Mouse (Mus musculus): Measurements from ENCODE around the gene Creb5.

Gene Creb5

DNA sequence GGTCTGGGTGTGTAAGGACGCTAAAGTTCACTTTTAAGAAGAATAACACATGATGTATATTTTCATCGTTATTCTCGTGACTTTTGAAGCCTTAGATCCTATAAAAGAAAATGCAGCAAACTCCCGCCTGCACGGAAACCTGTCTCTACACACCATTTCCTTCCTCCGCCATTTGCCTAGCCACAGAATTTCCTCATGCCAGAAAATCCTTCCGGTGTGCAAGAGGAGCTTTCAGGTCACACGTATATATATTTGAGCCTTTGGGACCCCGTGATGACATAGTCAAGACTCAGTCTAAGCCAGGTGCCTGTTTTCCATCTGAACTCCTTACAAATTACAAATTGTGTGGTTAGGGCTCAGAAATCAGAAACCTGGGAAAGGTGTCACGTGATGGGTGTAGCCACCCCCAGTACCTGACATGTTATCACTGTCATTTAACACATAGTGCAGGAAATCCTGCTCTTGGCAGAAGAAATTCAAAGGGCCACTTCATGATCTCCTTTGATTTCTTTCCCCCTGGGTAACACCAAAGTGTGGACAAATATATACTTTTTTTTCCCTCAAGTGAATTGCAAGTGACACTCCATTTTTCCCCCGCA, 158.9 kb downstream of the Creb5 start:
- CTCF ChIA-PET: no interaction called here

DNA sequence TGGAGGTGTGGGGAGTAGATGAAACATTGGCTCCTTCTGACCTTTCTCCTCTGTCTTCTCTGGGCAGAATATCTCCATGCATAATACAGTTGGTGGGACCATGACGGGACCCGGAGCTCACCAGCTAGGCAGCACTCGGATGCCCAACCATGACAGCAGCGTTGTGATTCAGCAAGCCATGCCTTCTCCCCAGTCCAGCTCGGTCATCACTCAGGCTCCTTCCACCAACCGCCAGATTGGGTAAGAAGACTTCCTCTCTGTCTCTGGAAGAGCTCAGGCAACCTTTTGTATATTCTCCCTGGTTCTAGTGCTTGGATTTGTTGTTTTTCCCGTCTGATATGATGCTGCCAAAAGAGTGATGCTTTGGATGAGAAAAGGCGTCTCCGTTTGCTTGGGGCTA, 160.4 kb downstream of the Creb5 start:
- CTCF ChIA-PET: no interaction called here

DNA sequence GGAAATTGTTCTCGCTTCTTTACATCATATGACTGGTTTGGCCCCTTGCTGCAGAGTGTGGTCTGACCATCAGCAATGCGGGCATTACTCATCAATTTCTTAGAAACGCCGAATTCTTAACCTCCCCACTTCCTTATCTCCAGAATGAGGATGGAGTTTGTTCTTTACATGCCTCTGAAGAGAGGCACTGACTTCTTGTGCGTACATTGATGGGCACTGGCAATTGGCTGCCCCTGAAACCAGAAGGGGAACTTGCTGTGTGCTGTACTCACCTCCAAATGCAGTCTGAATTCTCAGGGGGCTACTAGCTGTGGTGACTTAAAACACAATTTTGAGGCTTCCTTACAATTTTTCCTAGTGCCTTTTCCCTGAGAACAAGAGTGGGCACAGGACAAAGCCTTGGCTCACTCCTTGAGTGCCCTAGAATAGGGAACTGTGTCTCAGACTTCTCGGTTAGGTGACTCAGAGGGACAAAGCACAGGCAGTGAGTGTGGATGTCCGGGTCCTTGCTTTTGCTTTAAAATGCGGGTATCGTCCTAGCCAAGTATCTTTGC, 161.3 kb downstream of the Creb5 start:
- CTCF ChIA-PET: no interaction called here

DNA sequence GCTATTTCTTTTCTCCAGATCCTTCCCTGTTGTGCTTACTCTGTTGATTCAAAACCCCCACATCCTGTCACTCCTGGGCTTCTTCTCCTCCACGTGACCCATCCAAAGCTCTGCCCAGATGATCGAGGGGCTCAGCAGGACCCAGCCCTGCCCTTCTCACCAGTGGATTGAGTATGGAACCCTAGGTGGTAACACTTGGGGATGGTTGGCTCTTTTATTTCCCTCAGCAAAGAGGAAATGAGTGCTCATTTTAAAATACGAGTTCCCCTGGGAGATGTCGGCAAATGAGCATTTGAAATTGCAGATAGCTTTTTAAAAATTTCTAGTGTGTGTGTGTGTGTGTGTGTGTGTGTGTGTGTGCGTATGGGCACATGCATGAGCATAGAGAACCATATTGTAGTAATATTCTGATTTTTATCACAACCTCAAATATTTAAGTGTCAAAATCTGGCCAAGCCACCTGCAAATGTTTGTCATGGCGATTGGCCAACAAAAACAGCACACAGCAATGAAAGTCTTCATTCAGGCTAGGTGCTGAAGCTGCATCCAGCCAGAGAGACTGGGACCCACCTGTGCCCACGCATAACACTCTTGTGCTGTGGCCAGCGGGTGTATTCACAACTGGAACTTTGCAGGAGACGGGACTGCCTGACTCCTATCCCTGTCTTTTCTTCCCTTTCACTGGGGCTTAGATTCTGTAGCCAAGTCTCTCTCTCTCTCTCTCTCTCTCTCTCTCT, 162.5 kb downstream of the Creb5 start:
- CTCF ChIA-PET: no interaction called here

DNA sequence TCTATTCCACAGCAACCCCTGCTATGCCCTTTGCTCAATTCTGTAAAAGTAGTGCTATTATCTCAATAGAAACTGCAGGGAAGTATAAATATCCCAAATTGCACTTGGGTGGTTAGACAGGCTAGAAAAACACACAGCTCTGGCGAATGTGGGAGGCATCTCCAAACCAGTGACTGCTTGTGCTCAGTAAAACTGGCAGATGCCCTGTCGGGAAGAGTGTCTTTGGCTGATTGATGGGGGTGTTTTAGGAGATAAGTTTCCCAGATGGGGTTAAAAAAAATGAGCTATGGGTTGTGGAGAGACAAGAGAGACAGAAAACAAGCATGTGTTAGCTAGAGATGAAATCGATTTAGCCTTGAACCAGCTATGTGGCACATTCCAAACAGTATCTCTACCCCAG, 163.4 kb downstream of the Creb5 start:
- CTCF ChIA-PET: no interaction called here

DNA sequence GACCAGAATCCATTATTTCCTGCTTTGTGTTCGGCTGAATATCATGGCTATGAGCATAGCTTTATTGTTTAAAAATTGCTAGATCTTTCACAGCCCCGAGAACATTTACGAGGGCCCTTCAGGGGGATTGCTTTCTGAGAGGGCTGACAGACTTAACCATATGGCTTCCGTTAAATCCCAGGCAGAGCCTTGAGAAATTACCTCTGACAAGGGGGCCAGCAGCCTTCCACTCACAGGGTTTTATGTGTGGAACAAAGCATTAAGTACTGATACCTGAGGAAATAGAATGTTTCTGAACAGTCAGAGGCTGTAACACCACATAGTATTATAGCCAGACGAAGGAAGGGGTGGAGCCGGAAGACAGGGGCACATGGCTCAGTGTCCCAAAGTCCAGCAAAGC, 165.2 kb downstream of the Creb5 start:
- CTCF ChIA-PET: no interaction called here

DNA sequence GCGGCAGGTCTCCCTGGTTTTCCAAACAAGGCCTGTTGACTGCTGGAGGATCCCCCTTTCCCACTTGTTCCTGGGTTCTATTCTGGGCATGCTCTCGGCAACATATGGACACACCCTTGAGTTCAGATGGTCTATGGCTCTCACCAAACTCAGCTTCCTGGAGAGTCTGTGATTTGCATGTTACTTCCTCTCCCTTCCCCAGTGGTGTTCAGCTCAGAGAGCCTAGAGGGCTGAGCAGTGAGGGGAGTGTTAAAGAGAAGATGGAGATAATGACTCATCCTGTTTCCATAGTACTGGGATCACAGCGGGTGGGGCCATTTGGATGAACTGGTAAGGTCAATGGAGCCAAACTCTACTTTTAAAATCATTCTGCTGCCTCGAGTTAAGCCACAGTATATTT, 168.4 kb downstream of the Creb5 start:
- CTCF ChIA-PET: no interaction called here

DNA sequence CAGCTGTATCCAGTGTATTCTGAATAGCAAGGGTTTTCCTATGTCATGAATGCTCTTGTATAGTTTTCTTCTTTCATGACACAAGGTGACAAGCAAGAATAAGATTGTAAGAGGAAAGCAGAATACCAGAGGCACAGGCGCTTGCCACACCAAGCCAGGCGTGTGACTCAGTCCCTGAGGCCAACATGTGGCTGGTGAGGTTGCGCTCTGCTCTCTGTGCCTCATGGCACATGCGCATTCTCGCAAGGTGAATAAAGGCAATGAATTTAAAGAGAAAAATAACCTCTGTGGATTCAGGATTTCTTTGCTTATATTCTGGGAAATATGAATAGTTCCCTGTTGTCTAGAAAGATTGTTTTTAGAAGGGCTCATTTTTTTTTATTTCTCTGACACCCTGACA, 169.0 kb downstream of the Creb5 start:
- CTCF ChIA-PET: no interaction called here

DNA sequence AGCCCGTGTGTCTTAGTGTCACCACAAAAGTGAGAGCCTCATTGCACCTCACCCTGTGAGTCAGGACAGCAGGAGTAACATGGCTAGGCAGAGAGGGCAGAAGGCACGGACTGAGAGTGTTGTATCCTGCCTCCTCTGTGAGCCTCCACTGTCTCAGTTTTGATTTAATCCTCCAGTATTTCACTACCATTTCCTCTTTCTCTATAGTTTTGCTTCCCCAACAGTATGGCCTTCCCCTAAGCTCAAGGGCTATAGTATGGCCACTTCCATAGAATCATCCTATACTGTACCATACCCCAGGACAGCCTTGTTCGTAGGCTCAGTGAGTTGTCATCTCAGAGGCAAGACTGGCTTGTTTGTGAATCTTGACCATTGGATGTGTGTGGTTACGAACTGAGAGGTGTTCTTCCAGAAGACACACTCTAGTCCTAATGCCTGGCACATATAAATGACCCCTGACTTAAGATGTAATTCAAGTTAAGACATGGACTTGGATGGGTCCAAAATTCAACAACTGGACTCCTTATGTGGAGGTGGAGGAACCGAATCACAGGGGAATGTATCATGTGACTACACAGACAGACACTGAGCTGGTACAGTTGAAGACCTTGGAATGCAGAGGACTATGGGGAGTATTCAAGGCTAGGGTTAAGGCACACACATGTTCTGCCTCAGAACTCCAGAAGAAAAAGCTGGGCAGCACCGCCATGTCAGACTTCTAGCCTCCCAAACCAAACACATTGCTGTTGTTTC, 173.1 kb downstream of the Creb5 start:
- CTCF ChIA-PET: no interaction called here

DNA sequence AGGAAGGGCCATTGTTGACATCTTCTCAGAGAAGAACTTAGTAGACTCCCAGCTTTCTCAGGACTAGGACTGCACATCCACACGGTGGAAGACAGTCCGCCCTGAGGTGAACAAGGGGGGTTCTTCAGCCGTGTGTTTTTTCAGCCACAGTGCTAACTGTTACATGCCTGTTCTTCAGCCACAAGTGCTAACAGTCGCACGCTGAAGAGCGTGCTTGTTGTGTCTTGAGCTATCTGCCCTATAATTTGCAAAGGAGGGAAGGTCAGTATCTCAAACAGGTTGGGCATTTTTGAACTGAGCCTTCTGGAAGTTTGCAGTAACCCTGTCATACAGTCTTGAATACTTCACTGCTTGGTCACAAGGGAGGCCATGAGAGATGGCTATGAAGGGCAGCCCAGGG, 174.0 kb downstream of the Creb5 start:
- CTCF ChIA-PET: interaction anchor here (0.6 kb wide), 1 partner anchor 272 kb away, joined by 10 read pairs; no protein-coding TSS in a partner anchor

DNA sequence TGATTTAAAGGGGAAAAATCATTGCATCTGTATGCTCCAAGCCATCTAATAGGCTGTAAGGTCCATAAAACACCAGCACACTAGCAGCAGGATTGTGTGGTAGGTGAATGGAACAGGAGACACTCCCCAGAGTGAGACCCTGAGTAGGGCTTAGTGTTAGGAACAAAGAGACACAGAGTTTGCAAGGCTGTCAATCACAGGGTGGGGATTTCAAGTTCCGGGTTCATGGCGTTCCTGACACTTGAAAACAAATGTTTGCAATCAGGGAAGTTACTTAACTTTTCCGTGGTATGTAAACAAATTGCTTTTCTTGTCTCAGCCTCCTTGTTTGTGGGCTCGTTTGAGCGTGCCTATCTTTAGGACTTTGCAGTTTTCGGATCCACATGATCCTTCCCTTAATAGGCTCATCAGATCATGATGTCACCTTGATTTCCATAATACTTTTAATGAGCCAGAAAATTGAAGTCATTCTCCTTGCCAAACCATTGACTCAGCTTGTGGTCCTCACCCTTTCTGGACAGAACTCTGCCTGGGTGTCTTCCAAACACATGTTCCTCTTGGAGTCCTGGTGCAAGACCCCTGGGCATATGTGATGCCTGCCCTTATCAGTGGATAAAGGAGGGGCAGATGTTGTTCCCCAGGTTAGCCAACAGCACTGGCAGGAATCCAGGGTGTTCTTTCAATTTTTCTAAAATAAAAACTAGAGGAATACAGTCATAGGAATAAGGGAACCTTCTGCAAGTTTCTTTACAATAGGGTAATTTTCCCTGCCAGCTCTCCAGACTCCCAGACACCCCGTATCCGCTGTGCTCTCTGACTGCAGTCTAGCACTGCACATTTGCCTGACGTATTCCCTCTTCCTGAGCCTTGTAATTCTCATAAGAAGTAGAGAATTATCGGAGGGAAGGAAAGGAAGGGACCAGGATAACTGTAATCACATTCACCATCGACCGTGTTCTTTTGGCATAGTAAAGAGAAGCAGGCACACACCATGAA, 175.0 kb downstream of the Creb5 start:
- CTCF ChIA-PET: no interaction called here

DNA sequence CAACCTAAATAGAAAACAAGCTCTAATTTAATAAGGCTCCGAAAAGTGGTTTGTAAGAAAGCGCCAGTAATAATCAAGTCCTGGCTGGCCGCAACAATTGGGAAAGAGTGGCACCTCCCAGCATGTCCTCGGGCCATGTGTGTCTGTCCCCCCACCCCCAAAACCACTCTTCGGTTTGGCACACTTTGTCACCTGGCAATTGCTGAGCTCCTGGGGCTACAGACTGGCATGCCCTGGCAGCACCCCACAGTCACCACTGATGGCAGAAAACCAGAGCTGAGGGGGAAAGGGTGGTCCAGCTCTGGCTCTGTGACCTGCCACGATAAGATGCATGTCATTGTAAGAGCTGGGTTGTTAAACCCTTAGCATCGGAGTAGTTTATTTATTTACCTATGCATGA, 175.7 kb downstream of the Creb5 start:
- CTCF ChIA-PET: no interaction called here

DNA sequence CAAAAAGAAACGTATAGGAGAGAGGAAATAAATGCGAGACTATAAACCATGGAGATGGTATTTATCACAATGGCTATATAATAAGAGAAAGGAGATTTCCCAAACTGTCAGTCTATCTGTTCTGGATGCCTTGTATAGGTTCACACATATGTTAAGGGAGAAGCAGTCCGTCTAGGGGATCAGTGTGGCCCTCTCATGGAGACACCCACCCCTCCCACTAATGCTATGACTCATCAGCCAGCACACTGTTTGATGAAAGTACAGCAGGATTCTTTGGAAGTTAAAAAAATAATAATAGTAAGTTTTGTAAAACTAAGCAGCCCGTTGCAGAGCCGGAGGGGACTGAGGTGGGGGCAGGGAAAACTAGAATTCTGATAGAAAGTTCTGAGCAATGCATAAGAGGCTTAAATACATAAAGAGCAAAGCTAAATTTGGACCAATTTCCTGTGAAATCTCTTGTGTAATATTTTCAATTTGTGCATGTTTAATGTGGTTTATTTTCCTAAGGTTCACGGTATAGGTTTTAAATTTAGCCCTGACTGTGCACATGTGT, 176.3 kb downstream of the Creb5 start:
- CTCF ChIA-PET: no interaction called here

DNA sequence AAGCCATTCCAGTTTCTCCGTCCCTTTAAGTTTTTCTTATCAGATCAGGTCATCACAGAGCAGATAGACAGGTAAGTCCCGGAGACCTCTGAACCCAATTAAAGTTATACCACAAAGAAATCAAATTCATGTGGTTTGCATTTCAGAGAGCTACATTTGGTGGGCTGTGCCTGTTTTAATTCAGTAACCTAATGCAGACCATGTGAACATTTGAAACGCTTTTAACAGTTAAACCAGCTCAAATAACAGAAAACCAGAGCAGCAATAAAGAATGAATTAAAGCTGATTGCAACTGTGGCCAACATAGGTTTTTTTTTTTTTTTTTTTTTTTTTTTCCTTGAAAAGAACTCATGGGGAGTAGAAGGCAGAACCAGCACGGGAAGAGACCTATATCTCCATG, 182.1 kb downstream of the Creb5 start:
- CTCF ChIA-PET: no interaction called here

DNA sequence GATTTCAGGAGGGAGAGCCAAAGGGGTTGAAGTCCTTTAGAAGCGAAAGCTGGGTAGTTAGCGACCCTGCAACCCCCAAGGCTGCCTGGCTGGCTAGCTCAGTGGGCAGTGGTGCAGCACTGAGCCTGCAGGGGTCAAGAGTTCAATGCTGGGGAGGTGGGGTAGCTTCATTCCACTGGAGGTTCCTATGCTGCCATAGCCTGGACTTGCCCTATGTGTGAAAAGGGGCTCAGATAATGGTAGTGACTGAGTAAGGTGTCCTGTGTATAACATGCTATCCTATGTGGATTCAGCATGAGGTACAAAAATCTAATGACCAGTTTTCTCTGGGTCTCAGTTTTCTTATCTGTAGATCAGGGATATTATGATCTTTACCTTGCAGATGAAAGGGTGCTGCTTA, 182.6 kb downstream of the Creb5 start:
- CTCF ChIA-PET: no interaction called here

DNA sequence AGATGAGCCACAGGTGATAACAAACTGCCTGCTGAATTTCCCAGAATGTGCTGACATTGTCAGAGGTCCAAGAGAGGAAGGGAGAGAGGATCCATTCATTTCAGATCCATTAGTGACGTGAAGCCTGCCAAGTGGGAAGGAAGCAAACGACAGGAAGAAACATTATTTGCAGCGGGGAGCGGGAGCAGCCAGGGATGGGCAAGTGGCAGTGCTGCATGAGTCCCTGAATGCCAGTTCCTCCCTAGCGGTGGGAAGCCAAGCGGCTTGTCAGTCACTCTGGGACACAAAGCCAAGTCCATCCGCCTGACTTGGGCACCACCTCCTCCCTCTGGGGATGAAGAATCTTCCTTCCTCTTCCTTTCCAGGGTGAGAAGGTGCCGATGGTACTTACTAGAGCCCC, 183.5 kb downstream of the Creb5 start:
- CTCF ChIA-PET: interaction anchor here (0.7 kb wide), 1 partner anchor 1234 kb away, joined by 6 read pairs; no protein-coding TSS in a partner anchor

DNA sequence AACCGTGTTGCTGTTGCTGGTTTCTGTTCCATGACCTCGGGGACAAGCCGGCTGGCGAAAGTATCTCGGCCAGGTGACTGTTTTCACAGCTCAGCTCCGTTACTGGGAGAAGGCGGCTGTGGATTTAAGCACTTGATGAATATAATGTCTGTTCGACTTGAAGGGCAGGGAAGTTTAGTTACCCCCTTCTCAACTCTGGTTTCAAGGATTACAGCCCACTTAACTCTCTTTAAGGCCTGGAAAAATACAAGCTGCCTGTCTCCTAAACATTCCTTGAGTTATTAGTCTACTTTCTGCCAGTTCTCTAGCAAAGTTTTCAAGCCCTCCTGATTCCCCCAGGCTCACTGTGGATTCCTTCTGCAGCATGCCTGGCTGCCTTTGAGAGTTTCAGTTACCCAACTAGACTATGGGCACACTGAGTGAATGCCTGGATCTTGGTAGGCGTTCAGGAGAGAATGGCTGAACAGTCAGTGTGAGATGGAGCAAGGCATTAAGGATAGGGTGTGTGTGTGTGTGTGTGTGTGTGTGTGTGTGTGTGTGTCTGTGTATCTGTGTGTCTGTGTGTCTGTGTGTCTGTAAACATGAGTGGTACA, 184.0 kb downstream of the Creb5 start:
- CTCF ChIA-PET: interaction anchor here (0.7 kb wide), 1 partner anchor 1234 kb away, joined by 6 read pairs; no protein-coding TSS in a partner anchor

DNA sequence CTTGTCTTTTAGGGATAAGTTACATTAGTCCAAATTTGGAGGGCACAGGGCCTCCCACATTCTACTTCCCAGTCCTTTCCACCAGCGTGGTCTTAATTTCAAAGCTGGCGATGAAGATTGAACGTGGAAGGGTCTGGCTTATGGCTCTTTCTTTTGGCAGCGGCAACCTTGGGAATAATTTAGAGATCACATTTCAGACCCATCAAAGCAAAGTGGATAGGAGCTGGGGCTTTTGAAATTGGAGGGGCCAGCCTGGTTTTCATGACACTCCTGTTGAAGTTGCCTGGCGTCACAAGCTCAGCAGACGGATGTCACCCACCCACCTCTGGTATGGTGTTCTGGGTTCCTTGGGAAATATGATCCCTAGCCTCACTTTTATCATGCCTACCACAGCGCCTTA, 185.7 kb downstream of the Creb5 start:
- CTCF ChIA-PET: no interaction called here

DNA sequence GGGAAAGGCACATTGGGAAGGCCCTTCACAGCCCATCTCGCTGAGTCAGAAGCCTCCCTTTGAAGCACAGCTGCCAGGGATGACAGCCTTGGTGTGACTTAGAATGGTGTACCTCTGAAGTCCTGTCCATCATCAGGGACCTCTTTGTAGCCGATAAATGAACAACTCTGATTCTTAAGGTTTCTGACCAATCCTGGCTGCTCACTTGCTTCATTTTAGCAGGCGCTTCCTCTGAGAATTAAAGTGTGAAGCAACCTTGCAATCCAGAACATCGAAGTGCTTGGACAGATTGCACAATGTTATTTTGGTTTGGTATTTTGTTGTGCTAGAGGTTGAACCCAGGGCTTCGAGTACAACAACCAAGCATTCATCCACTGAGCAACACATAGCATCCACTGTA, 190.4 kb downstream of the Creb5 start:
- CTCF ChIA-PET: no interaction called here

DNA sequence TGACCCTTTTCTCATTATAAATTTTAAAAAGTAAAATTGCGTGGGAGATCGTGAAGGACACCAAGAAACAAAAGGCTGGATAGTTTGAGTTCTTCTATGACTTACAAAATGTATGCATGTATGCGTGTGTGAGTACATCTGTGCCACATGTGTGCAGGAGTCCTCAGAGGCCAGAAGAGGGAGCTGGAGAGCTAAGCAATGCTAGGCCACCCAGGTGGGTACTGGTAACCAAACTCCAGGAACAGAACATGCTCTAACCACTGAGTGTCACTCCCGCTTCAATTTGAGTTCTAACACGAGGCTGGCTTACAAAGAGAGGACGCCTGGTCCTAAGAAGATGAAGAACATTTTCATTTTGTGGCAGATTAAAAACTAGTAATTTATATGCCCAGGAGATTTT, 203.8 kb downstream of the Creb5 start:
- CTCF ChIA-PET: no interaction called here

DNA sequence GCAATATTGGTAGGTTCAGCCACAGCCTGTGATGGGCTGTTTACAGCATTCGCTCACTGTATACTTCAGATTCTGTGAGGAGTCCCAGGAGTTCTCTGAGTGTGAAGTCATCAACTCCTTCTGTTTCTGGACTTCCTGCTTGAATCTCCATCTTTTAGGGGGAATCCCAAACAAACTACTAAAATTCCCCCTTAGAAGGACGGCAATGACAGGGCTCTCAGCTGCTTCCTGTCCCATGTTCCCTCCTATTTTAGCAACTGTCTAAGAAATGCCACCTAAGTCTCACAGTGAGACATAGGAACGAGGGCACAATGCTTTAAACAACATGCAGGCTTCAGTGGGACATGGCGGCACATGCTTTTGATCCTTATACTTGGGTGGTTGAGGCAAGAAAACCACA, 204.3 kb downstream of the Creb5 start:
- CTCF ChIA-PET: no interaction called here
